Mouse (Mus musculus) adrenal gland, postnatal 25 days (tissue): ENCODE measurements around the gene Oxt. TPM values are rescaled to one million over a fixed set of nuclear protein-coding genes. Genes with fewer than 3 reads are reported as not detected.

Experiments used
- DNase-seq: peaks from one replicate; pipeline ENCODE4 v3.0.0; 2021; ENCODE audit warnings: mixed read lengths
- microRNA-seq, 2 experiments: library from miRNA; unstranded; fragments of <30 nt; microRNA quantifications; one replicate each; pipeline ENCODE4 v1.2.0; 2021
- total RNA-seq: library from RNA; stranded (reverse); gene quantifications from 2 replicates; pipeline ENCODE4 v1.2.3, GENCODE M21; 2021

The Oxt gene
- total RNA-seq, 1 experiment from 2014 or later, result not detected

DNA sequence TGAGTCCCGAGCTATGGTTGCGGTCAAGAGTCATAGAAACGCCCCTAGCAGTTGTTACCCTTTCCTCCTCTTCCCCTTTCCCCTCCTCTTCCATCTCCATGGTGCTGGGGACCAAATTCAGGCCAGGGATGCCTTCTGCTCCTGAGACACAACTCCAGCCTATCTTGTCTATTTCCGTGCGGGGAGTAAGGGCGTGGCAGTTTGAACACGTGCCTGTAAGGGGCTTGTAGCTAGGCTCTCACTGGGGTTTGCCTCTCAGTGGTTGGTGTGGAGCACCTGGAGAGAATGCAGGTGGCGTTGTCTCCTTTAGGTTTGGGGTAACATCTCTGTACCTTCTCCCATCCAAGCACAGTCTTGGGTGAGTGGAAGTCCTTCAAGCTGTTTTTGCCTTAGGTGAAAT lies 3.8 kb downstream of the Oxt start:
- no peak for DNase-seq

DNA sequence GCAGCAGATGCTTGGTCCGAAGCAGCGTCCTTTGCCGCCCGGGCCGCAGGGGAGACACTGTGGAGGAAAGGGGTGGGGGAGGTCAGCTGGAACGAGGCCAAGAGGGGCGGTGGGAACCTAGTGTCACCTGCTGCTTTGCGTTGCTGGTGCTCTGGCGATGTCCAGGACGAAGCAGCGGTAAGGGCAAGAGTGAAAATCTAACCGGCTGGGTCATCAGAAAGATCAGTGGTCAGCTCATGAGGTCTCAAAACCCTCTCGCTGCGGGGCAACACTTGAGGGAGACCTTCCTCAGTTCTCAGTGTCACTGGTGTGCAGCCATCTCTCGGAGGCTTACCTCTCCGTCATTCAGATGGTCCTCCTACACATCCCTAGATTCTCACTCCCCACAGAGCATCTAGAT lies 5.2 kb downstream of the Oxt start:
- DNase-seq, result no peak

DNA sequence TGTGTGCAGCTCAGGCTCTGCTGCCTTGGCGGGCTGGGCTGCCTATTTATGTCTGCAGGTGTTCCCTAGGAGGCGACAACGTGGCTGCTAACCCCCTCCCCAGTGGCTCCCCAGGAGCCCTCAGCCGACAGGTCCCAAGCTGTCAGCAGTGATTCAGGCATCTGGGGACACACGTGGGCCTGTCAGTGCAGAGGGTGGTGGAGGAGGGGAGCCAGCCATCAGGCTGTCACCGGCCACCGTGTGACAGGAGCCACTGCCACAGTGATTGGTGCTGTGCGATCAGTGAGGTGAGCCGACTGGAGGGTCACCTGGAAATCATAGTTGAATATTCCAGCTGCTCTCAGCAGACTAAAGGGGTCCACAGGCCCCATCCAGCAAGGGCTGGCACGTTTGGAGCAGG lies 6.6 kb downstream of the Oxt start, which contains the start of gene Avp:
TSS of gene Avp (minus strand) at position 3 of the 400 bp plus-strand sequence.
- no peak for DNase-seq

DNA sequence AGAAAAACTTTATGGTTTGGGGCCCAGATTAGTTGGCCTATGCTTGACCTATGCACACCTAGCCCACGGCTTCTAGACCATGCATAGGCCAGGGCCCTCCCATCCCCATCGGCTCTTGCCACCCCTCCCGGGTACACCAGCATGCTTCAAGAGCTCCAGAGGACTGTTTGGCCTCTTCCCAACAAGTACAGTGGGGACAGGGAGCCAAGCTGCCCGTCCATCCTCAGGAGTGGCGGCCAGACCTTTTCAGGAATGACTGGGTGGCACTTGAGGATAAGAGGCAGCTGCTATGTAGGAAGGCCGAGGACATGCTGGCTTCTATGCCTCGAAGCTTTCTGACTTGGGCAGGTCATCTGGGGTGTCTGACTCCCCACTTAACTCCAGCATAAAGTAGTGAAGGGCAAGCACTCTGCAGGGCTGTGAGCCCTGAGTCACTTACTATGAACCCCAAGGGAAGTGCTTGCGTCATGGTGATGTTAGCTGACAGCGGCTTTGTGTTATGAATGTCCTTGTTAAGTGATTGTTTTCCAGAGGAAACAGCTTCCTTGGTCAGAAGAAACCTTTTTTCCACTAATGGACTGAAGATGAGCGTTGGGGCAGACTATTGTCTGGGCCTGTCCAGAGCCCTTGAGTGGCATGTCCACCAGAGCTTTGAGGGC lies 8.1 kb downstream of the Oxt start:
- no peak for DNase-seq

DNA sequence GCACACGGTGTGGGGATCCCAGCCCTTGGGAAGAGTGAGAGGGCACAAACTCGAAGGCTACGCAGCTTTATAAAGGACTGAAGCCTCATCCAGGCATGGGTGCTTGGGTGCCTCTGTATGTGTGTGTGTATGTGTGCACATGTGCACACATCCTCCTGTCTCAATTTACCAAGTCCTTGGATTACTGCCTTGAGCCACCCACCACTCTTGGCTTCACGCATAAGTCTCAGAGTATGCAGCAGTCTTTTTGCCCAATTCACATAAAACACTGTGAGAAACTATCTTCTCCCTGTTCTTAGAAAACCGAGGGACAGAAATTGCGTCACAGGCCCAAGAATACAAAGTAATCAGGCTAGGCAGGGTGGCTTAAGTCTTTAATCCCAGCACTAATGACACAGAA lies 10.0 kb downstream of the Oxt start:
- no peak for DNase-seq

DNA sequence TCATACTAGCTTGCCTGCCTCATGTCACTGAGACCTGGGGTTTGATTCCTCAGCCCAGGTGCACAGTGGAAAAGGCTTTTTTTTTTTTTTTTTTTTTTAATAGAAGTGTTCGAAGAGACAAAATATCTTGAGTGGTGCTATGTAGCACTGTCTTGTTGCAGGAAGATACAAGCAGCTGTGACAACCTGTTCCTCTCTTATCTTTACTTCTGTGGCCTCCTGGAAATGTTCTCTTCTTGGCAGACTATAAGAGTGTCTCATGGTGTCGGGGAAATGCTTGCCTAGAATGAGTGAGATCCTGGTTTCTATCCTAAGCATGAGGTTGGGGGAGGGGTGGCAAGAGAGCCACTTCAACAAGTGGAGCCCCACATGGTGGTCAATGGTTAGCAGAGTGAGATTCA lies 12.4 kb downstream of the Oxt start:
- DNase-seq, result no peak

DNA sequence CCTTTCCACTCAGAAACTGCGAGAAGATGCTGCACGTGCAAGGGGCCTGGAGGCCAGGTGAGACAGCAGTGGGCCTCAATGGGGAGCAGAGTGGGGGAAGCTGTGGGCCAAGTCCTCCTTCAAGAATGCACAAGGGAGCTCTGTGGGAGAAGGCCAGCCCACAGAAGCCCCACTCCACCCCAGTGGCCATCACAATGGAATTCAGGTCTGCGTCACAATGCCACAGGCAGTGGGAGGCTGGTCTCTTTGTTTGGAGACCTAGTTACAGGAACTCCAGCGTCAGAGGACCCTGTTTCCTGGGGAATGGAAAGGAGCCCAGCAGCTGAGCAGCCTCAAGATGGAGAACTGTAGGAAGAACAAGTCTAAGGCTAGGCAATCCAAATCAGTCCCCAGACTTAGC lies 13.2 kb downstream of the Oxt start:
- no peak for DNase-seq

DNA sequence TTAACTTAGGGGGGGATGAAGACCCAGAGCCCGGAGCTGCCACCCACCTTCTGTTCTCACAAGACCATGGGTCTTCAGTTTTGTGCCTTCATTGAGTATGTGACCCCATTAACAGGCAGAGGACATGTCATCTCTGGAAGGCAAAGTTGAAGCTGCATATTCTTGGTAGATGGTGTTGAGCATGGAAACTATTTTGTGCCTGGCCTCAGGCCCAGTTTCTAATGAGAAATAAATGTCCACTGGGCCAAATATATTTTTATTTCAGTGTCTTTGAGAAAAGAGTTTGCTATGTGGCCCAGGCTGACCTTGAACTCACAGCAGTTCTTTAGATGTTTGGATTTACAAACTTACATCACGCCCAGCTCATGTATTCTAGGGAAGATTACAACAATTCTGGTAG lies 13.8 kb downstream of the Oxt start:
- no peak for DNase-seq

DNA sequence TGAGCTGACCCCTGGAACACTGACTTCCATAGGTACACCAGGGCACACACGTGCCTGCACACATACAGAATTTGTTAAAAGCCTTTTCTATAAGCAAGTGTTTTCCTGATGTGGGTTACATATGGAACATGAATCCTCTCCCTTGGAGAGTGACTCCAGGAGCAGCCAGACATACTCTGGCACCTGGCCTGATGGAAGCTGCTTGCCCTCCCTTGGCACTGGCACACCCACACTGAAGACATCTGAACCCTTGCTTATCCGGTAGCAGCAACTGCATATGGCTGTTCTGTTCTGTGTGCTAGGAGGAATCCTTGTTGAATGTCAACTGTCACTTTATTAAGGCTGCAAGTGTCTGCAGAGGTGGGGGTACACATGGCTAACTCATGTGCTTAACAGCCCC lies 15.0 kb downstream of the Oxt start:
- no peak for DNase-seq

DNA sequence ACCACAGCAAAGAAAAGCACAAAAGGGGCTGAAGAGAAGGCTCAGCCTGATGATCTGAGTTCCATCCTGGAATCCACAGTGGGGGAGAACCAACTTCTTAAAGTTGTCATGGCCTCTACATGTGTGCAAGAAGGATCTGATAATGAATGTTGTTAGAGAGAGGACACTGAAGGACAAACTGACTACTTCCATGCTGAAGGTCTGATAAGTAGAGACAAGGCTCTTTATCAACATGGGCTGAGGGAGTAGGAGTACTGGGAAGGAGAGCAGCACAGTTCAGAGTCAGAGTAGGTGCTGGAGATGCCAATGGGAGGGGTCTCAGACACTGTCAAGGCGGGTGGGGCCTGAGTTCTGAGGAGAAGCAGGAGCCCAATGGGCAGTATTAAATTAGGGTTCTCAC lies 19.6 kb downstream of the Oxt start:
- no peak for DNase-seq

DNA sequence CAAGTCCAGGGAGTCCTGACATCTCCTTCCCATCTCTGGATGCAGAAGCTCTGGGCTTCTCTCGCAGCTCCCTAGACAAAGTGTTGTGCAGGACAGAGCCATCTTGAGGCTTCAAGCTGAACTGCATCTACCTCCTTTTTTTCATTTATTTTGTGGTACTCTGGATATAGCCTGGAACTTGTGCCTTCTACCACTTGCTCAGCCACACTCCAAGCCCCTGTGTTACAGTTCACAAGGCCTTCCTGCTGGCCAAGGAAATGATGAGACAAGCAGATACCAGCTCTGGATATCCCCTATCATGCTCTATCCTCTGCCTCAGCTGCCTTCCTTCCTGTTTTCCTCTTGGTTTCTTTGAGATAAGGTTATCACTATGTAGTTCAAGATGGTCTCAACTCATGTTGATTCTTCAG lies 21.6 kb downstream of the Oxt start:
- no peak for DNase-seq

DNA sequence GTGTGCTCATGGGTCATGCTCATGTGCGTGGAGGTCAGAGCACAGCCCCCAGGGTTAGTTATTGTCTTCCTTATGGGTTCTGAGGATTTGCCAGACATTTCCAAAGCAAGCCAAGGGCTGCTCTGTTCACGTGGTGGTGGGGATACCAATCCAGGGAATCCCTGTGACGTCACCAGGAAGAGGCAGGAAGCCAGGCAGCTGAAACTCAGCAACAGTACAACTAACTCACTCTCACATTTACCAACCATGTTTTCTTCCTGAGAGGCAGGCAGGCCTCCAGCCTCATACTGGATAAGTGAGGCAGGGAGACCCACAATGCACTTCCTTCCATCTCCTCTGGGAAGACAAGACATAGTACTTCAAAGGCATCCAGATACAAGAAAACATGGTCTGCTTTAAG lies 22.4 kb downstream of the Oxt start:
- DNase-seq, result no peak

DNA sequence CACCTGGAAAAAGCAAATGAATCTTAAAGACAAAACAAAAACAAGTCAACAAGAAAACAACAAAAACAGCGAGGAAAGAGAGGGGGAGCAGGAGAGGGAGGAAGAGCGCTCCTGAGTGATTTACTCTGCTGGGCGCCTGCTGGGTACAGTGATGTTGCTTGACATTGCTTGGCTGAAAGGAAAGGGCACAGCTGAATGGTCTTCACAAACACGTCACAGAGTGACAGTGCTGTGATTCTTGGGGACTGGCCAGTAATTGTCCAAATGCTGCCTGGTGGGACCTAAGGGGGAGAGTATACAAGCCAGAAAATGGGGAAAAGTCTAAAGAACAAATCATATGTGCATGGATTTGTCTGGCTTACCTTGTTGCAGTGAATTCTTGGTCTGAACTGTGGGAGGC lies 26.2 kb downstream of the Oxt start:
- no peak for DNase-seq

DNA sequence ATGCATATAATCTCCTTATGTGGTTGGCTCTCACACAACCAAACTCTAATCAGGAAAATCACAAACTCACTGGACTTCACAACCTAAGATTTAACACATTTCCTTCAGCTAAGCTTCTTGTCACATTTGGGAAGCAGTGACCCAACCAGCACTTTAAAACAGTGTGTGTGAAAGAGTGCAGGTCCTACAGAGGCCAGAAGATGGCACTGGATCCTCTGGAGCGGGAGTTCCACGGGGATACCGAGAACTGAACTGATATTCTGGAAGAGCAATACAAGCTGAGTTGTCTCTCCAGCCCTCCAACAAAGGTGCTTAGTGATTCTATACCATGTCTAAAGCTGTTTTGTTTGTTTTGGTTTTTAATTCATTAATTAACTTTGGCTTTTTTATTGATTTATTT lies 37.1 kb downstream of the Oxt start:
- no peak for DNase-seq

DNA sequence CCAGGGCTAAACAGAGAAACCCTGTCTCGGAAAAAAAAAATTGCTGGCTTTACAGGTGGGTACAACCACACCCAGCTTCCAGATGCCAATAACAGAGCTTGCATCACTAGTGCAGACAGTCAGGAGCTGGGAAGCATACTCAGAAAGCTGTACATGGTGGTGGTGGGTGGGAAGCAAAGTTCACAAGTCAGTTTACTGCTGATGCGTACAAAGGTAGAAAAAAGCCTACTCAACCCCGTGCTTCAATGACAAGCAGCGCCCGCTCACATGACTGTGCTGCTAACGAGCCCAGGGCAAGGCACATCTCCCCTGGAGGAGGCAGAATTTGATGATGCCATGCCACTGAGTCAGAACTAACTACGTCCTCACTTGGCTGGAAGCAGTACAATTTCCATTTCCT lies 43.0 kb downstream of the Oxt start:
- no peak for DNase-seq

Small RNA genes within 50 kb of the gene (microRNA-seq; reads per million reads assigned to microRNA genes)
- 0 reads per million in 2 experiments for gene Gm23876

Other genes starting within 250 kb of the Oxt start
- 3.5 and 4.2 TPM in 2 replicates for gene Cpxm1, start 178.6 kb upstream of the Oxt start, total RNA-seq
- not detected in 2 replicates for gene Gm28372, start 170.9 kb upstream of the Oxt start, total RNA-seq
- not detected in 2 replicates for gene 1700020A23Rik, start 170.9 kb upstream of the Oxt start, total RNA-seq
- gene Tmem239, start 169.7 kb upstream of the Oxt start, total RNA-seq, result not detected in 2 replicates
- 80.9 and 81.9 TPM in 2 replicates for gene Vps16, start 151.8 kb upstream of the Oxt start, total RNA-seq
- 18.9 and 19.9 TPM in 2 replicates for gene Pced1a, start 151.5 kb upstream of the Oxt start, total RNA-seq
- gene Ptpra, start 125.9 kb upstream of the Oxt start, total RNA-seq, result 115 and 144 TPM in 2 replicates
- gene Mrps26, start 12.4 kb upstream of the Oxt start, total RNA-seq, result 61.9 and 64.5 TPM in 2 replicates
- gene Avp, start 6.4 kb downstream of the Oxt start, total RNA-seq, result not detected in 2 replicates
- gene Fastkd5, start 53.9 kb downstream of the Oxt start, total RNA-seq, result 8.9 and 14.0 TPM in 2 replicates
- 7.5 and 7.9 TPM in 2 replicates for gene Ubox5, start 53.9 kb downstream of the Oxt start, total RNA-seq
- gene Lzts3, start 66.6 kb downstream of the Oxt start, total RNA-seq, result 16.8 and 19.5 TPM in 2 replicates
- gene Ddrgk1, start 88.5 kb downstream of the Oxt start, total RNA-seq, result 226 and 231 TPM in 2 replicates
- 23.8 and 28.0 TPM in 2 replicates for gene Itpa, start 91.4 kb downstream of the Oxt start, total RNA-seq
- gene Slc4a11, start 121.3 kb downstream of the Oxt start, total RNA-seq, result 2.0 and 2.1 TPM in 2 replicates